Mouse (Mus musculus): ENCODE results near the gene Gm5108.

The Gm5108 gene

DNA sequence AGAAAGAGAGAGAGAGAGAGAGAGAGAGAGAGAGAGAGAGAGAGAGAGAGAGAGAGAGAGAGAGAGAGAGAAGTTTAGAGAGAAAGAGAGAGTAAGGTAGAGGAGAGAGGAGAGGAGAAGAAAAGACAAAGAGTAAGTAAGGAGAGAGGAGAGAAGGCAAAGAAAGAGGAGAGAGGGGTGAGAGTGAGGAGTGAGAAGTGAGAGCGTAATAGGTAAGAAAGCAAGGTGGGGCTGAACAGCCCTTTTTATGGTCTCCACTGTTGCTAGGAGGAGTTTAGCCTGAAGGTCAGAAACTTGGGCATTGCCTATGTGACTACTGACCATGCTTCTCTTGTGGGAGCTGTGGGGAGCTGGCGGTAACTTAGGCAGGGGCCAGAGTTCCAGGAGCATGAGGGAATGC, at the start of gene Gm5108:
Gm5108 (plus strand) TSS at position 301 of the 400 bp plus-strand sequence.
- DNase-seq, result no peak

DNA sequence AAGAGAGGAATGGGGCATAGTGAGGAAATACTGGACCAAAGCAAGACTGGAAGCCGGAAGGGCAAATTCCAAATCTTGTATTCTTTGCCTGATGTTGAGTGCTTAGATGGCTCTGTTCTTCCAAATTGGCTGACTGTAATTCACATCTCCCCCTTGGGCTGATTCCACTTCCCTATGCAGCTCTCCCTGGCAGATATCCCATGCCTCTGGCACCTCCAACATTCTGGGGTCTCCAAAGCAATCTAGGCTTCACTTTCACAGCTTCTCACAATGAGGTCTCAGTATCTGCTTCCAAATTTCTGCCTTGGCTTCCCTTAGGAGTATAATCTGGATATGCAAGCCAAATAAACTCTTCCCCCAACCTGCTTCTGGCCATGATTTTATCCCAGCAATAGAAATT, 42.5 kb upstream of the Gm5108 start:
- no peak for DNase-seq

DNA sequence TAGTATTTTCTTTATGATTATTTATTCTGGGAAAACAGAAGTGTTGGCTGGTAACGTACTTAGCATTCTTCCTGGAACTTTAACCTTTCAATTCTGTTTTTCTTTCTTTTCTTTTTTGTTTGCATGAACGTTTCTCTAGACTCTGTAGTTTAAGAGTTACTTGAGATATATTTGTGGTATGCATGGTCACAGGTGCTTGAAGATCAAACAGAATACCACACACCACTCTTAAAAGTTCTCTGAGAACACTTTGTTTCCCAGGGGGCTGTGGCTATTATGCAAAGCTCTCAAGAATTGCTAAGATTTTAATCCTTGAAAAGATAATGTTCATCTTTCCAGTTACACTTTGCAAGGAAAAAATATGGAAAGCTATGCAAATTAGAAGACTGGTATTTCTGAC, 36.9 kb upstream of the Gm5108 start:
- DNase-seq, result no peak

DNA sequence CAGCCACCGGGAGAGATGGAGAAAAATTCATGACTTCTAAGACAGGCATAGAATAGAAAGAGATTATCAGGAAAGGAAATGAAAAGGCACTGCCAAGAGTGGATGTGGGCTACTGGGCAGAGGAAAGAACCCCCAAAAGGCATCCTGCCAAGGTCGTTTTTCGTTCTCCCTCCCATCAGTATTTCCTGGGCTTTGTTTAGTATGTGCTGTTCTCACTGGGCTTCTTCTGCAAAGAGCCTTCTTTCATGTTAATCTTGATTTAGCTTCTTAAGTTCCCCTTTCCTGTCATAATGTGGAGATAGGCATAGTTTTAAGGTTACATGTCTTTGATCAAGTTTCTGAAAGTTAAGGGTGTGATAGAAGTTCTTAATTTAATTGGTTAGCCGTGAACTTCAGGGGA, 10.9 kb upstream of the Gm5108 start:
- DNase-seq, result no peak

DNA sequence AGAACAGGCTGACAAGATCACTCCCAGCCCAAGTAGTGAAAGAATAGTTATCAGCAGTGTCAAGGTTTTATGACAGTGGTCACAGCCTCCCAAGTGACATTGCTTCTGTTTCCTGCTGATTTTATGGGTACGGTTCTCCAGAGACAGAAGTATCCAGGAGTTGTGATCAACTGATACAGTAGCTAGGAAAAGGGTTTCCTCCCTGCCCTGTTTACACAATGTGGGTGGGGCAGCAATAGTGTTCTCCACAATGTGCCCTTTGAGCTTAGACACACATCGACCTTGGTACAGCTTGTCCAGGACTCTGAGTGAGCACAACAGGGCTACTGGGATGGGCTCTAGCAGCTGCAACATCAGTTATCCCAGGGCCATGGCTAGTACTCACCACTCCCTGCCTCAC, 9.8 kb upstream of the Gm5108 start:
- DNase-seq, result no peak

DNA sequence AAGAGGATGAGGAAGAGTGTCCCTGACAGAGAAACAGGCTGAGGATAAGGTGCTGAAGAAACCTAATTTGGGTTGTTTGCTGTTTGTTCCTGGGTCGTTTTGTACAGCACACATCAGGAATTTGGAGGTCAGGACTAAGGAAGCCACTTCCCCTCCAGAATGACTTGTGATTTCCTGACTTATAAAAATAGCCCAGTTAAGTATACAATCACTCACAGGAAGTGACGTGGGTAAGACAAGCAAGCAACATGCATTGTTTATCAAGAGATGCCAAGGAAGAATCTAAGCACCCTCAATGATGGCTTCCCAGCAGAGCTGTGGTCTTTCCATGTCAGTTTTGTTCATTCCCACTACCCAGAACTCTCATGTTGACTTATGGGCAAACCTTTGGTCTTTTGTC, 1.7 kb downstream of the Gm5108 start:
- no peak for DNase-seq

DNA sequence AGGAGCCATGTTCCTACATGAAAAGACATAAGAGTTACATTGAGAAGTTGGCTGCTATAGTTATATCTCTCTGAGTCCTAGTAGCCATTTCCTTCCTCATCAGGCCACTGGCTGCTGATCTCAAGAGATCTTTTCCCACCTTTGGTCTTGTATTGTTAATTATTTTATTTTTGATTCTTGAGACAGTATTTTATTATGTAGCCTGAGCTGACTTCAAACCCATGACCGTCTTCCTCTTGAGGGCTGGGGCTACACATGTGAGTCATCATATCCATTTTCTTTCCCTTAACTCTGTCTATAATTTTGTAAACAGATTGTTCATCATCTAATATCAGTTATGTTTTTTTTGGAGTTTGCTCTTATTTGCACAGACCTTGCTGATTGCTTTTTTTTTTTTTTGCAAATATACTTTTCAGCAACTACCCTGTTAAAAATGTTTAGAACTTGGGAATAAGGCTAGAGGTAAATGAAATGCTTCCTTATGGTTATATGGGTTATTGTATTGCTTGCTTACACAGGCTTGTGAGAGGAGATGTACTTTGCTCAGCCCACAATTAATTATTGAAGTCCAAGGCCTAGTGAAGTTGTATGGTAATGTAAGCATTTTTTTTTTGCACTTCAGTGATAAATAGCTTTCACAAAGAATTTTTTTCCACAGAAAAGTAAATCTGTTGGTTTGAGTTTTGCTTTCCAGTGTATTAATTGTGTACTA, 2.8 kb downstream of the Gm5108 start:
- no peak for DNase-seq

DNA sequence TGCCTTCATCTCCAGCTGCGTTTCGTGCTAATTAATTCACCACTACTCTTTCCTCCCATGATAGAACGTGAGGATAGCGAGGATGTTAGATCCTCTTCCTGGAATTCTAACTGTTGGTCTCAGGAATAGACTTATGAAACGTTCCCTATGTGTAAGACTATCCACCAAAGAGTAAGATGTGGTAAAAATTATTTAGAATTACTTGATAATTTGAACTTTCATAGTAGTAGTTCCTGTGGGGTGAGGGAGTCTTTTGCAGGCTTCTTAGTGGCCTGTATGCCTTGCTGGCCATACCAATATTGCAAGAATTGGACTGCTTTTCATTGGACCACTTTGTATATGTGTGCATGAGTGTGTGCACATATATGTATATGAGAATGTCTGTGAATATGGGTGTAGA, 4.9 kb downstream of the Gm5108 start, which contains the start of gene Gm21905:
Gm21905 (minus strand) TSS at position 101 of the 400 bp plus-strand sequence.
- DNase-seq, result no peak

DNA sequence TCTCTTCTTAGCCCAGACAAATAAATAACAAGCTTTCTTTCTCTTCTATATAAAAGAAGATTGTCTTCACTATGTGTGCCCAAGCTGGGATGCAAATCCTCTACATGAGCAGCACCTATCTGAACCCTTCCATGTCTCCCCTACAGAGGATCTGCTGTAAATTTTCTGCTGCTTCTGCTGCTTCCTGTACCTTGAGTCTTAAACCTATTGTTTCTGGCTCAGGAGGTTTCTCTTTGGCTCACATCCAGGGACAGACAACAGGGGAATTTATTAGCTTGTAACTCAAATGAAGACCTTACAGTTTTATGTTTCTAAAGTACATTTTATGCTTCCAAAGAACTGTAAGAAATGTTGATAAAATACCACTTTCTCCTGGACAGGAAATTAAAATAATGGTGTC, 5.5 kb downstream of the Gm5108 start:
- DNase-seq, result no peak

DNA sequence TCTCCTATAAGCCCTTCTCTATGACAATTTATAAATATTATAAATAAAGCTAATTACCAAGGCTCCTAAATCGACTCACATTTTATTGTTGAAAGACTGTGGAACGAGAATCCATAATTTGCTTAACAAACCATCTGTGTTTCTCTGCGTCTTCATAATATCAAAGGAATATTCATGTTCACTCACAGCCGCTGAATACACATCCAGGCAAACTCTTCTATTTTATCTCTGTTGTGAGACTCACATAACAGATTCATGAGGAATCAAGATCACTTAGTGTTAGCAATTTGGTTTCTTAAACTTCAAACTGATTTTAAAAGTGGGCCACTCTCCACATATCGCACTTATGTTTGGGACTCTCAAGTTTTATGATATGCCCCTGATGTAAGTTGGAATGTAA, 6.6 kb downstream of the Gm5108 start:
- no peak for DNase-seq

DNA sequence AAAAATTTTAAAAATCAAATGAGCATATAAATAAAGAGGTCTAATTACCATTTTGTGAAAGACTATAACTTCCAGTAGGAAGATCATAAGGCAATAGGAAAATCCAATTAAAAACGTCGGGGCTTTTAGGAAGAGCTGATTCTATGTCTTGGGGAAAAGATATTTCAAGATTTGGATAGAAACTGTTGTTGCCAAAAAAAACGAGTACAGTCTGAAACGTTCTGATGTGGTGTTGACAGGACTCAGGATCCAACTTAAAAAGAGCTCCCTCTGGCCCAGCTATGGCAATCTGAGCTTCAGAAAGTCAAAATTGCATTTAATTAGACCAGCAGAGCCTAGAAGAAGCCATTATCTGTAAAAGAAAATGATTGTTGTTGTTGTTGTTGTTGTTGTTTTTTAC, 12.6 kb downstream of the Gm5108 start:
- DNase-seq, result no peak

DNA sequence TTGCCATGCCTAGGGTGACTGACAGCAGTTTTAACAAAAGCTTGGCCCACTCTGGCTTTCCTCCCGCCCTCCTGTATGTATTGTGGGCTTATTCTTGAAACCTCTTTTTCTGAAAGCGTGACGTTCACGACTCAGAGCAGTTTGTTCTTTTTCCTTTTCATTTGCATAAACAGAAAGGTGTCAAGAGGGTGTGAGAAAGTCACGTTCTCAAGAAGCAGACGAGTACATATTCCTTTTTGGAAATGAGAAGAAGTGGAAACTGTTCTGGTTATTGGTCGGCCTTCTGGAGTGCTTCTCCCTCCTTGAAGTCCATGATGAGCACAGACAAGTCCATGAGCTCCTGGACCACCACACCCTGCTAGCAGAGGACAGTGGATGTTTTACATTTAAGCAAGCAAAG, 14.0 kb downstream of the Gm5108 start:
- DNase-seq, result no peak

DNA sequence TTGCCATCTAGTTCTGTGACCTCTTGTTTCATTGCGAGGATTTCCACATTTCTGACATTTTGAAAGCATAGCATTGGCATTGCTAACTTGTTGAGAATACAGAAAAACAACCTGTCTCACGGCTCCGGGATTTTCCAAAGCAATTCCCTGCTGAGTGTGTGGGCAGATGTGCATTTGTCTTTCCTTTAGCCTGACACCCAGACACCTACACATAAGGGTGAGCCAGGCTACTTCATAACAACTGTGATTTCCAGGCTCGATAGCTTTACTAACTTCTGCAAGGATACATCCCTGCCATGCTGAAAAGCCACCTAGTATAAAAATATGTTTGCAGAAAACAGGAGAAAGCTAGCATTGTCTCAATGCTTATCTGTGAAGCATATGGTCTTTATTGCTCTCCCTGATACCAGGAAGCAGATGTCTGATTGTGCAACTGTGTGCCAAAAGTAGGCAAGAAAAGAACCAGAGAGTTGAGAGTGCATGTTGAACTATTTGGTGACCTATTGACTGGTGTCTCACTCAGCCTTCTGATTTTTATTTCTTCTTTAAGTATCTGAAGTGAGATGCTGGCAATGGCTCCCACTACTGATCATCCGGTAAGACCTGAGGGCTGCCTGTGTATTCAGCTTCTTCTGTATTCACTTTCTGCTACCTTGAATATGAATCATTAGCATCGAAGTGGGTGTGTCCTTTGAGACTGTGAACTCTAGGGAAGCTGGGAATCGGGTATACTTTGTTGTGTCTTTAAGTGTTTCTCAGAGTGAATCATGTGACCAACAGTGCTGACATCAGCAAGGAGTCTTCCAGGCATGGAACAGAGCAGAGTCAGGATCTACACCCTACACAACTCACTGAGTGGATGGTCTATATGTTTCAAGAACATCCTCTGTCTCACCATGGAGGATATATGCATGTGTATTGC, 20.5 kb downstream of the Gm5108 start:
- DNase-seq, result no peak

DNA sequence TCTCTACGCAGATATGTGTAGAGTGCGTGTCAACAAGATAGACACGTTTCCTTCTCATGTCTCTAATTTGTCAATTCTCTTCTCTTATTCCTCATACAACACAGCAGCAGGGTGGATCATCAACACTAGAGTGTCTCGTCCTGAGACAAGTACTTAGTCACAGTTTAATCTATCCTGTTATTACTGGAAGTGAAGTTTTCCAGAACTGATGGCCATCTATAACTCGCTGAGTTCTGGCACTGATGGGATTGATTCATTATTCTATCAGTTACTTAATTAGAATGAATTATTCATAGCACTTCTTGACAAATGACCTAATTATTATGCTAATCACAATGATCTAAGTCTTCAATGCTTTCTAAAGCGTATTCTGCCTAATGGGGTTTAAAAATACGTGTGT, 28.1 kb downstream of the Gm5108 start:
- no peak for DNase-seq

DNA sequence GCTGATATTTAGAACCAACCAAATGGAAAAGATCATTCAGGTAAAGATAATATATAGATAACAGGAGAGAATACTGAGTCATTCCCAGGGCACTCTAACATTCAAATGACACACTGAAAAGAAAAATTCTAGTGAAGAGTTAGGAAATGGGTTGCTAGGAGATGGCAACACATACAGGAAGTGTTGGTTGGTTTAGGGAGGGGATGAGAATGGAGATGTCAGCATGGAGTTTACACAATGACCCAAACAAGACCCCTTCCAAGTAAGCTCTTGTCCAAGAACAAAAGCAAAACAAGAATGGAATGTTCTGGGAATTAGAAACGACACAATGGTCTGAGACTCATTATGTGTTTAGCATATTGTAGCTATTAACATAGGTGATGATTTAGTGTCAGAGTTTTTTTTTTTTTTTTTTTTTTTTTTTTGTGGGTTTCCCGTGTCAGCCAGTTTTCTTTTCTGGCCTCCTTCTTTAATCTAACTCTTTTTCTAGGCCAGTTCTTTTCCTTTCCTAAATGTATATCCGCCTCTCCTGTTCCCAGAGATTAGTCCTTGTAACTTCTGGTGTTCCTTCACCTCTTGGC, 40.6 kb downstream of the Gm5108 start:
- DNase-seq, result no peak

DNA sequence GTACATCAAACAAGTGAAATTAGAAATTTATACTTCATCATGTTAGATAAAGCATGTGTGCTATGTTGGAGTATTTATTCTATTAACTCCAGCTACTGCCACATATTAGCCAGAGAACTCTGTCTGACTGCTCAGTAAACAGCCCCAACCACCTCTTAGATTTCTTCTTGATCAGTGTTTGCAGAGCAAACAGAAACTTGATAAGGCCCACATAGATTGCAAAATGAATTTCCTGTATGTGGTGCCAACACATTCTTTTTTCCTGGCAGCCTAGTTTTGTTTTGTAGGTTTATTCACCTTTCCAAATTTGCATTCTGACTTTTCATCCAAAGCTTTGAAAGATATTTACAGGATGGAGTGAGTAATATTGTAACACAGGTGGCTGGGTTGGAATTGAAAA, 49.0 kb downstream of the Gm5108 start:
- no peak for DNase-seq

DNA sequence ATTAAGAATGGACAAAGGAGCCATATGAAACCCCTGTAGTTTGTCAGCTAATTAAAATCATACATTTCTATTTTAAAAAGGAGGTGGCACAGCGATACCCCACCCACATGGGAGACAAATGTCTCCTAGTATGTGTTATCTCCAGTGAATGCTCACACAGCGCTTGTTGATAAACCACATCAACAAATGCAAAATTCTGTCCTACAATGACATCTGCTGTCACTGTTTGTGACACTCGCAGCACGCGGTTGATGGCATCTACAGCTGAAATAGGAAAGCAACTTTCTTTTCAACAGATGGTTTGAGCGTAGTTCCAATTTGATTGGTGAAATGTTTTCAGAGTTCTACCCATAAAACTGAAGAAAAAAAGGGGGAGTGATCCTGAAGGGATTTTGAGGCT, 61.1 kb downstream of the Gm5108 start:
- no peak for DNase-seq

DNA sequence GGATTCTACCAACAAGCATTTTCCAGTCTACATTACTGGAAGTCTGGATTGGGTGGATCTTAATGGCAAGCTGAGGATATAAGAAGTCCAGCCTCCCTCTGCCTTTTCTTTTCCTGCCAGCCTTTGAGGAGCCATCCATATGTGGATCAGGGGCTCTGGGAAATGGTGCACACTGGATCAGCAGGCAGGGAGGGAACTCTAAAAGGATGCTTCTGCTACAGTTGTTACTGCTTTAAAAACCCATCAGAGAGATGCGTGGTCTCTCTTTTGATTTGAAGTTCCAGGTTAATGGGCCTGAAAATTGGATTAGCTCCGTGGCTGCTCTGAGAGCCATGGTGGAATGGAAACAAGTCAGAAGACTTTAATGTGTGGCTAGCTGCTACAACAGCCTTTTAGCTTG, 62.4 kb downstream of the Gm5108 start:
- DNase-seq, result no peak

DNA sequence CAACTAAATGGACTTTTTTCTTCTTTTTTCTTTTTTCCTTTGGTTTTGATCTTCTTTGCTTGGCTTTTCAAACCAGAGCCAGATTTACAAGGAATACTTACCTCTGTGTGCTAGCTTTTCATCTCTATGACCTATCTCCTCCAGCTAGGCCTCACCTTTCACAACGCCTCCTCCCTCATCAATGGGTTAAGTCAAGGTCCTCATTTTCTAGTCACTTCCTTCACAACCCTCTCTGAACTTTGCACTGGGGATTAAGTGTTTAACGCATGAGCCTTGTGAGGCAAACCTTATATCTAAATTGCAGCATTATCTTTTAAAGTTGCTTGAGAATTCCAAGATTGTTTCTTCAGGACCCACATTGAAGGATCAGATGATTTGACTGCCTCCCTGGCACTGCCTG, 63.0 kb downstream of the Gm5108 start:
- no peak for DNase-seq

DNA sequence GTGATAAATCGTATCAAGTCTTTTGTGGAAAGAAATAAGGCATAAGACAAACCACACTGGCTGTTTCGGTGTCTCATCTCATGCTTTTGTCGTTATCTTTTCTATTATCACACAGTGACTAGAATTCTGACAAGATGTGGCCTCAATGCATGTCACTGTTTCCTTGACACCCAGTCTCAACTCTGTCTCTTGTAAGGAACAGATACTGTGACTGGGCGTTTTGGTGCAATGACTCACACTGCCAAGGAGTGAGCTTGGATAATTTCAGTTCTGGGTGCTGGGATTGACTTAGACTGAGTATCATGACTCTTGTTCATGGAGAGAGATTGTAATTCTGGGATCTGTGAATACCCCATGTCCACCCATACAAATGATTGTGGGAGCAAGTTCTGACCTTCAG, 65.6 kb downstream of the Gm5108 start:
- no peak for DNase-seq

DNA sequence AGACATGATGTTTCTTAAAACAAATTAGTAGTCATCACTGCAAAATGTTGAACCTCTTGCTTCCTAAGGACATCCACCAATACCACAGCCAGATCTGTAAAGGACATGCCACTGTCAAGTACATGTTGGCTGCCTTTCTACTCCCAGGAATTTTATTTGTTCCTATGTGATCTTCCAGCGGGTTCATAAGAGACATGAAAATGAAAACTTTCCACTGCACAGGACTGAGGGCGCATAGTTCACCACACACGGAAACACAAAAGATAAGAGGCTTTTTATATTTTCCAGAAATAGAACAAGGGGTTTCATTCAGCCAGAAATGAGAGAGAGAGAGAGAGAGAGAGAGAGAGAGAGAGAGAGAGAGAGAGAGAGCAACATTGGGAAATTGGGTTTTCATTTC, 70.1 kb downstream of the Gm5108 start:
- DNase-seq, result no peak

DNA sequence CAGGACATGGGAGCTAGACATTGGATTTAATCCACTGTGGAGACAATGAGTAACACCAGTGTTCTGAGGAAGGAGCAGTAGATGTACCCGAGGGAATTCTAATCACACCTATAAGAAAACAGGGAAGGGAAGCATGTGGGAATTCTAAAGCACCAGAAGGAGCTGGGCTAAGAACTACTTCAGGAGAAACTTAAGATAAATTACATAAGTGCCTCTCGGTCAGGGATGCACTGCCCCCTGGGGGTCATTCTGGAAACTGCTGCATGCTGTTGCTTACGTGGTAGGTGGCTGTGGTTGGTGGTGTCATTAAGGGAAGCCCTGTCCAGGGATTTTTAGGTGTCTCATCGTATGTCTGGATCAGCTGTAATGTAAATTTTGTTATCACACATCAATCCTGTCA, 71.1 kb downstream of the Gm5108 start:
- peak; percentile 36 to 41 for DNase-seq

DNA sequence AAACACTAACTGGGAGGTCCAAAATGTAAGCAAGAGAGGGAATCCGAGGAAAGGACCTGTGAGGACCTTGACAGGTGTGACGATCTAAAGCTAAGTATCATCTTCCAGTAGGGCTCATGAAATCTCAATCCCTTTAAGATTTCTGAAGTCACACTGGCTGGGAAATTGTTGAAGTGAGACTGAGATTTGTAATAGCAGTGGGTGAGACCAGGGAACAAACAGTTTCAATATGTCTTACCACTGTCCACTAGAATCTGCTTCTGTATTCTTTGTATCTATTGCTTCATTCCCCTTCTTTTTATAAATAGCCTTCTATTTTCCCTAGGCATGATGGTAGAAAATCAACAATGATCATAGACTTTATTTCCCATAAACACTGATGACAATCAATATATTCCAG, 79.4 kb downstream of the Gm5108 start:
- DNase-seq, result no peak

Data from thymus, adult 18-20 months (tissue).